Mouse (Mus musculus) thymus, adult 2 months (tissue): ENCODE data around the gene Prkag2.

Source experiments
- CTCF ChIP-seq: fragments of 200-500 bp; IDR thresholded peaks from 2 replicates; pipeline ENCODE4 v1.5.1; 2012; ENCODE audit warnings: mild to moderate bottlenecking, control low read depth, low read length, moderate library complexity, borderline replicate concordance; ENCODE audit not compliant: control insufficient read depth, poor library complexity, insufficient read depth; ENCODE audit errors: extremely low read depth
- POLR2A ChIP-seq: fragments of 200-500 bp; IDR thresholded peaks from 2 replicates; pipeline ENCODE4 v1.6.1; 2012; ENCODE audit warnings: mild to moderate bottlenecking, low read length, control low read depth, moderate library complexity; ENCODE audit not compliant: control insufficient read depth, poor library complexity, insufficient read depth; ENCODE audit errors: extremely low read depth

DNA sequence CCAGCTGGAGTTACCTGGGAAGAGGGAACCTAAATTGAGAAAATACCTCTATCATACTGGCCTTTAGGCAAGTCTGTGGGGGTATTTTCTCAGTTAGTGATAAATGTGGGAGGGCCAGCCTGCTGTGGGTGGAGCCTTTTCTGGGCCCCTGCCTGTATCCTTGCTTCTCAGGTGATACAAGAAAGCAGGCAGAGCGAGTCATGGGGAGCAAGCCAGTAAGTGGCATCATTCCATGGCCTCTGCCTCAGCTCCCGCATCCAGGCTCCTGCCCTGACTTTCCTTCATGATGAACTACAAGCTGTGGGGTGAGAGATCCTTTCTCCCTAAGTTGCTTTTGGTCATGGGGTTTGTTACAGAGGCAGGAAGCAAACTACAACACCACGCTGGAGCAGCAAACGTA, 196.4 kb downstream of the Prkag2 start:
- TF ChIP-seq CTCF = no peak
- no peak for TF ChIP-seq POLR2A
